Mouse (Mus musculus): Measurements from ENCODE around the gene Anxa7.

GRCm38 (mm10) chr14:20423046-20423445, 56.9 kb downstream of the Anxa7 start:
- TF ChIP-seq POLR2A (IDR thresholded peaks at IDR 0.05; ENCODE audit: extremely low read depth, insufficient read depth, low read length) = no peak
- TF ChIP-seq CTCF (IDR thresholded peaks at IDR 0.05; ENCODE audit: extremely low read depth, insufficient read depth, low read length) = no peak

Measured in cortical plate, adult 2 months (tissue).